Mouse (Mus musculus) liver, adult 2 months (tissue): ENCODE results near the gene Gm13090. TPM values are rescaled to one million over a fixed set of nuclear protein-coding genes. Genes with fewer than 3 reads are reported as not detected.

ENCODE experiments used
- DNase-seq: peaks from one replicate; pipeline ENCODE4 v3.0.0-alpha.2; 2011; ENCODE audit warnings: low read depth, low spot score; ENCODE audit errors: extremely low read depth
- H3K27ac ChIP-seq: fragments of 200-500 bp; replicated peaks from 2 replicates; pipeline ENCODE4 v1.5.1; 2012; ENCODE audit warnings: low read depth, mild to moderate bottlenecking, control low read depth, inconsistent platforms, low read length; ENCODE audit not compliant: insufficient read depth
- H3K27me3 ChIP-seq: fragments of 200-500 bp; 2 replicates; pipeline ENCODE4 v1.6.1; 2012; ENCODE audit warnings: mild to moderate bottlenecking, moderate library complexity, low read length, inconsistent platforms; ENCODE audit not compliant: control insufficient read depth, insufficient read depth
- H3K36me3 ChIP-seq: fragments of 200-500 bp; 2 replicates; pipeline ENCODE4 v1.6.1; 2012; ENCODE audit warnings: low read length, inconsistent platforms; ENCODE audit not compliant: control insufficient read depth, insufficient read depth
- H3K4me1 ChIP-seq: fragments of 200-500 bp; 2 replicates; pipeline ENCODE4 v1.6.1; 2011; ENCODE audit warnings: low read length; ENCODE audit not compliant: control insufficient read depth, insufficient read depth
- H3K4me3 ChIP-seq: fragments of 200-500 bp; 2 replicates; pipeline ENCODE4 v1.5.1; 2011; ENCODE audit warnings: low read depth, mild to moderate bottlenecking, control low read depth, low read length, moderate library complexity; ENCODE audit not compliant: insufficient read depth
- H3K79me2 ChIP-seq: fragments of 200-500 bp; 2 replicates; pipeline ENCODE4 v1.6.1; 2012; ENCODE audit warnings: inconsistent platforms, mild to moderate bottlenecking, low read length, moderate library complexity; ENCODE audit not compliant: control insufficient read depth, insufficient read depth
- H3K9ac ChIP-seq: fragments of 200-500 bp; 2 replicates; pipeline ENCODE4 v1.6.1; 2012; ENCODE audit warnings: low read depth, mild to moderate bottlenecking, control low read depth, inconsistent platforms, low read length
- CTCF ChIP-seq: fragments of 200-500 bp; IDR thresholded peaks from 2 replicates; pipeline ENCODE4 v1.5.1; 2011; ENCODE audit warnings: low read depth, low read length, control low read depth
- POLR2A ChIP-seq: fragments of 200-500 bp; IDR thresholded peaks from 2 replicates; pipeline ENCODE4 v1.6.1; 2011; ENCODE audit warnings: low read length, control low read depth; ENCODE audit not compliant: insufficient read depth; ENCODE audit errors: extremely low read depth
- WGBS: fragments of 180-500 bp; shearing (Covaris S2); methylation state at CpG from one replicate; pipeline ENCODE4 v1.1.7; 2018; 5-methylcytosine and 5-hydroxymethylcytosine counted together
- polyA plus RNA-seq: library from polyadenylated mRNA; depleted of rRNA; stranded (reverse); fragments of >200 nt; gene quantifications from 2 replicates; pipeline ENCODE4 v1.2.3, GENCODE M21; 2012
- total RNA-seq: library from RNA; depleted of rRNA; stranded (reverse); fragments of >200 nt; gene quantifications from 2 replicates; pipeline ENCODE4 v1.2.3, GENCODE M21; 2014

Gene Gm13090
- total and polyA plus RNA-seq, 2 experiments: not detected

DNA sequence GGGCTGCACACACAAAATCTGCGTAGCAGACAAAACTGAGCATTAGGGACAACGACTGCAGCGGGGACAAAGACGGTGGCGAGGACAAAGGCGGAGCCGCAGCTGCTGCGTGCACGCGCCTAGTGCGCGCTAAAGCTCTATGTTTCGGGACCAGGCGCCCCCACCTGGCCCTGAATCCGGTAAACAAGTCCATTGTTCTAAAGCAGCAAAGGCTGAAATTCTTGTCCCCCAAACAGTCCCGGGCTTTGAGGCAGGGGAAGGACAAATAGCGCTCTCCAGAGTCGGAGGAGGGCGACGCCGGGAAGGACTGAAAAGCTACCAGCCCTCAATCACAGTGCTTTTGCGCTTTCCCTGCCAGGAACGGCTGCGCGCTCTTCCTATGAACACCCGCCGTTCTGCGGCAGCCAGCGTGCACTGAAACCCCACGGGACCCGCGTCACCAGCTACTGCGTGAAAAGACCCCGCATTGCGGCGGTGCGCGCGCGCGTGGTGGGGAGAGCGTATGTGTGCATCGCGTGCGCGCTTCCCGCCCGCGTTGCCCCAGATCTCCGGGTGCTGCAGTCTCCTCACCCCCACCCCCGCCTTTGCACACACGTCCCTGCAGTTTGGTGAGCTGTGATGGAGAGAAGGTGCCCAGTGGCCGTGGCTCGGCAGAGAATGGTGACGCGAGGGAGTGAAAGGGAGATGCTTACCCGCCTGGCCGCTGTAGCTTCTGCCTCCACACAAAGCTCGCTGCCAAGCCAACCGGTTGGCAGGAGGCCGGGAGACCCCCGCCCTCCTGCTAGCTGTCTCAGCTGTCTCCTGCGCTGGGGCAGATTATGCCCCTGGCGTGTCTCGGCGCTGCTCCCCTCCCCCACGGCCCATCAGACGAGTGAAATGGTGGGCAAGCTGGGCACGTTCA is 39.5 kb downstream of the Gm13090 start:
- Histone ChIP-seq H3K79me2 (no peaks in the 10 kb centered on the region), H3K4me3 (no peak overlapping the region), H3K9ac (no peak overlapping the region), H3K27me3 (peaks cover 10% of the 10 kb centered on the region), H3K27ac (no peak overlapping the region), H3K4me1 (no peaks in the 10 kb centered on the region), H3K36me3 (no peaks in the 10 kb centered on the region)
- 2% methylated on average over 69 of the region's 69 CpGs for WGBS
- DNase-seq: no peak
- no peak for TF ChIP-seq CTCF
- TF ChIP-seq POLR2A: no peak

- H3K27me3 ChIP-seq: peaks cover 10% of the 10 kb centered on the region
- H3K4me1 ChIP-seq: no peaks in the 10 kb centered on the region
- H3K36me3 ChIP-seq: no peaks in the 10 kb centered on the region
- no peak overlapping the region for H3K4me3 ChIP-seq
- no peaks in the 10 kb centered on the region for H3K79me2 ChIP-seq
- DNase-seq: no peak
- H3K27ac ChIP-seq: no peak overlapping the region
- WGBS: 66% methylated on average over 16 of the region's 16 CpGs
- no peak for TF ChIP-seq CTCF
- no peak for TF ChIP-seq POLR2A
- H3K9ac ChIP-seq: no peak overlapping the region
Measured at GRCm38 (mm10) chr4:151129725-151130557, 40.6 kb downstream of the Gm13090 start.

- WGBS: 66% methylated on average over 9 of the region's 9 CpGs
- Histone ChIP-seq H3K36me3 (no peaks in the 10 kb centered on the region), H3K4me1 (no peaks in the 10 kb centered on the region), H3K79me2 (no peaks in the 10 kb centered on the region), H3K9ac (no peak overlapping the region), H3K27me3 (peaks cover 10% of the 10 kb centered on the region), H3K27ac (no peak overlapping the region), H3K4me3 (no peak overlapping the region)
- TF ChIP-seq CTCF (no peak), POLR2A (no peak)
- no peak for DNase-seq
Measured at GRCm38 (mm10) chr4:151130756-151131490, 41.6 kb downstream of the Gm13090 start.

DNA sequence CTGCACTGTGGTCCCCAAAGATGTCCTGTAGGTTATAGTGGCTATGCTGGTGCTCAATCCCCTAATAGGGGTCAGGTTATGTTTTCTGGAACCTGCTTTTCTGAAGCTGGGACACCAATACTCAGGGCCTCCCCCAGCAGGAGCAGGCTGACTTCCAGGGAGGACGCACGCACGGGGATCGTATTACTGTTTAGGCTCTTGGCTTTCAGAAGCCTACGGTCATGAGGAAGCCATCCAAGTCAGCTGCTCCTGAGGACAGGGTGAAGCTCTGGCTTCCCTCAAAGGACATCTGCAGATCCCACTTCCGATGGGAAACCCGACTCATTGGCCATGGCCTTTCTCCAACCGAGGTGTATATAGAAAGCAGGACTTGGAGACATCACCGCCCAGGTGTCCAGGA is 43.1 kb downstream of the Gm13090 start:
- Histone ChIP-seq H3K79me2 (no peaks in the 10 kb centered on the region), H3K4me1 (no peaks in the 10 kb centered on the region), H3K27me3 (peaks cover 10% of the 10 kb centered on the region), H3K4me3 (no peak overlapping the region), H3K27ac (no peak overlapping the region), H3K9ac (no peak overlapping the region), H3K36me3 (no peaks in the 10 kb centered on the region)
- 69% methylated on average over 9 of the region's 9 CpGs for WGBS
- TF ChIP-seq CTCF (no peak), POLR2A (no peak)
- no peak for DNase-seq

GRCm38 (mm10) chr4:151133760-151134159 is 44.4 kb downstream of the Gm13090 start:
- Histone ChIP-seq H3K9ac (no peak overlapping the region), H3K27me3 (peaks cover 6% of the 10 kb centered on the region), H3K4me1 (no peaks in the 10 kb centered on the region), H3K79me2 (no peaks in the 10 kb centered on the region), H3K27ac (no peak overlapping the region), H3K36me3 (no peaks in the 10 kb centered on the region), H3K4me3 (no peak overlapping the region)
- DNase-seq: no peak
- no peak for TF ChIP-seq POLR2A
- no peak for TF ChIP-seq CTCF
- 53% methylated on average over 4 of the region's 4 CpGs for WGBS
